Mouse (Mus musculus) liver, adult 2 months (tissue): Measurements from ENCODE around the gene Uba3. TPM values are rescaled to one million over a fixed set of nuclear protein-coding genes. Genes with fewer than 3 reads are reported as not detected.
A peak's percentile ranks its signal among the peaks of the same experiment; 100 is the strongest.

Experiments
- DNase-seq: peaks from one replicate; pipeline ENCODE4 v3.0.0-alpha.2; 2011; ENCODE audit warnings: low read depth, low spot score; ENCODE audit errors: extremely low read depth
- H3K27ac ChIP-seq: fragments of 200-500 bp; replicated peaks from 2 replicates; pipeline ENCODE4 v1.5.1; 2012; ENCODE audit warnings: low read depth, mild to moderate bottlenecking, control low read depth, inconsistent platforms, low read length; ENCODE audit not compliant: insufficient read depth
- H3K27me3 ChIP-seq: fragments of 200-500 bp; 2 replicates; pipeline ENCODE4 v1.6.1; 2012; ENCODE audit warnings: mild to moderate bottlenecking, moderate library complexity, low read length, inconsistent platforms; ENCODE audit not compliant: control insufficient read depth, insufficient read depth
- H3K36me3 ChIP-seq: fragments of 200-500 bp; 2 replicates; pipeline ENCODE4 v1.6.1; 2012; ENCODE audit warnings: low read length, inconsistent platforms; ENCODE audit not compliant: control insufficient read depth, insufficient read depth
- H3K4me1 ChIP-seq: fragments of 200-500 bp; 2 replicates; pipeline ENCODE4 v1.6.1; 2011; ENCODE audit warnings: low read length; ENCODE audit not compliant: control insufficient read depth, insufficient read depth
- H3K4me3 ChIP-seq: fragments of 200-500 bp; 2 replicates; pipeline ENCODE4 v1.5.1; 2011; ENCODE audit warnings: low read depth, mild to moderate bottlenecking, control low read depth, low read length, moderate library complexity; ENCODE audit not compliant: insufficient read depth
- H3K79me2 ChIP-seq: fragments of 200-500 bp; 2 replicates; pipeline ENCODE4 v1.6.1; 2012; ENCODE audit warnings: inconsistent platforms, mild to moderate bottlenecking, low read length, moderate library complexity; ENCODE audit not compliant: control insufficient read depth, insufficient read depth
- H3K9ac ChIP-seq: fragments of 200-500 bp; 2 replicates; pipeline ENCODE4 v1.6.1; 2012; ENCODE audit warnings: low read depth, mild to moderate bottlenecking, control low read depth, inconsistent platforms, low read length
- CTCF ChIP-seq: fragments of 200-500 bp; IDR thresholded peaks from 2 replicates; pipeline ENCODE4 v1.5.1; 2011; ENCODE audit warnings: low read depth, low read length, control low read depth
- POLR2A ChIP-seq: fragments of 200-500 bp; IDR thresholded peaks from 2 replicates; pipeline ENCODE4 v1.6.1; 2011; ENCODE audit warnings: low read length, control low read depth; ENCODE audit not compliant: insufficient read depth; ENCODE audit errors: extremely low read depth
- WGBS: fragments of 180-500 bp; shearing (Covaris S2); methylation state at CpG from one replicate; pipeline ENCODE4 v1.1.7; 2018; 5-methylcytosine and 5-hydroxymethylcytosine counted together
- polyA plus RNA-seq: library from polyadenylated mRNA; depleted of rRNA; stranded (reverse); fragments of >200 nt; gene quantifications from 2 replicates; pipeline ENCODE4 v1.2.3, GENCODE M21; 2012
- total RNA-seq: library from RNA; depleted of rRNA; stranded (reverse); fragments of >200 nt; gene quantifications from 2 replicates; pipeline ENCODE4 v1.2.3, GENCODE M21; 2014

Uba3 gene
- total and polyA plus RNA-seq, 2 experiments: 6.6 to 38.0 TPM

DNA sequence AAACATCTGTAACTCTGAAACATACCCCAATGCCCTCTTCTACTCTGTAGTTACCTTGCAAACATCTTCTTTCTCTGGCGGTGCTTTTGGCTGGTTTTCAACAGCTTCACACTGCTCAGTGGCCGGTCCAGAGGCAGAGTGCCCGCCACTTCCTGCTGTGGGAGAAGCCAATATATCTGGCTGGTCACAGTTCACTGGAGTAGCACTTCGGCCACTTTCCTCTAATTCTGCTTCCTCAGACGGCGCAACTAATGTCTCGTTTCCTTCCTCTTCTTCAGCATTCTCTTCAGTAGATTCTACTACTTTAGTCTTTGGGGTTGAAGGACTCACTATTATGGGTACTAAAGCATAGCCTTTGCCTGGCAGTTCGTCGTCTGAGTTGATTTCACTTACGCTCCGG, 29.7 kb downstream of the Uba3 start:
- Histone ChIP-seq H3K4me1 (peaks cover 13% of the 10 kb centered on the region; the same call in 1 of the 2 replicates), H3K36me3 (peaks cover 31% of the 10 kb centered on the region), H3K79me2 (peaks cover 16% of the 10 kb centered on the region; the same call in 1 of the 2 replicates), H3K9ac (no peak overlapping the region), H3K27me3 (no peaks in the 10 kb centered on the region), H3K27ac (no peak overlapping the region), H3K4me3 (no peak overlapping the region)
- no peak for TF ChIP-seq CTCF
- no peak for TF ChIP-seq POLR2A
- DNase-seq: peak; percentile 17
- WGBS: 42% methylated on average over 11 of the region's 11 CpGs

- Histone ChIP-seq H3K27ac (no peak overlapping the region), H3K79me2 (no peaks in the 10 kb centered on the region), H3K27me3 (no peaks in the 10 kb centered on the region), H3K9ac (no peak overlapping the region), H3K36me3 (peaks cover 3% of the 10 kb centered on the region), H3K4me3 (no peak overlapping the region), H3K4me1 (peaks cover 8% of the 10 kb centered on the region)
- no peak for TF ChIP-seq CTCF
- no peak for TF ChIP-seq POLR2A
- WGBS: 78% methylated on average over 6 of the region's 6 CpGs
- DNase-seq: no peak
Observed at GRCm38 (mm10) chr6:97150156-97150555, 55.3 kb downstream of the Uba3 start.

DNA sequence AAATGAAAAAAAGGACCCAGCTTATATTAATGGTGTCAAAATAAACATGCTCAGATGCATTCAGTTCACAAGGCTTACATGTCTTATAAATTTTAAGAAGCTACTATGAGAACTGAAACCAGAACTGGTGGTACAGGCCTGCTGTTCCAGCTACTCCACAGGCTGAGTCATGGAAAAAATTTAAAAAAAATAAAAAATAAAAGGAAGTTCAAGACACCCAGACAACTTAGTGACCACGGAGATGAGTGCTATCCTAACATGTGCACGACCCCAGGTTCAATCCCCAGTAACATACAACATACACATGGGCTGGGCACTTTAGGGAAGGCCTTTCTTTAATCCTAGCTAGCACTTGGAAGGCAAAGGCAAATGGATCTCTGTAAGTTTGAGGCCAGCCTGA, 55.7 kb downstream of the Uba3 start:
- TF ChIP-seq POLR2A (no peak), CTCF (no peak)
- Histone ChIP-seq H3K27ac (no peak overlapping the region), H3K36me3 (peaks cover 3% of the 10 kb centered on the region), H3K4me1 (peaks cover 8% of the 10 kb centered on the region), H3K4me3 (no peak overlapping the region), H3K9ac (no peak overlapping the region), H3K27me3 (no peaks in the 10 kb centered on the region), H3K79me2 (no peaks in the 10 kb centered on the region)
- no peak for DNase-seq
- 80% methylated on average over 2 of the region's 2 CpGs for WGBS

DNA sequence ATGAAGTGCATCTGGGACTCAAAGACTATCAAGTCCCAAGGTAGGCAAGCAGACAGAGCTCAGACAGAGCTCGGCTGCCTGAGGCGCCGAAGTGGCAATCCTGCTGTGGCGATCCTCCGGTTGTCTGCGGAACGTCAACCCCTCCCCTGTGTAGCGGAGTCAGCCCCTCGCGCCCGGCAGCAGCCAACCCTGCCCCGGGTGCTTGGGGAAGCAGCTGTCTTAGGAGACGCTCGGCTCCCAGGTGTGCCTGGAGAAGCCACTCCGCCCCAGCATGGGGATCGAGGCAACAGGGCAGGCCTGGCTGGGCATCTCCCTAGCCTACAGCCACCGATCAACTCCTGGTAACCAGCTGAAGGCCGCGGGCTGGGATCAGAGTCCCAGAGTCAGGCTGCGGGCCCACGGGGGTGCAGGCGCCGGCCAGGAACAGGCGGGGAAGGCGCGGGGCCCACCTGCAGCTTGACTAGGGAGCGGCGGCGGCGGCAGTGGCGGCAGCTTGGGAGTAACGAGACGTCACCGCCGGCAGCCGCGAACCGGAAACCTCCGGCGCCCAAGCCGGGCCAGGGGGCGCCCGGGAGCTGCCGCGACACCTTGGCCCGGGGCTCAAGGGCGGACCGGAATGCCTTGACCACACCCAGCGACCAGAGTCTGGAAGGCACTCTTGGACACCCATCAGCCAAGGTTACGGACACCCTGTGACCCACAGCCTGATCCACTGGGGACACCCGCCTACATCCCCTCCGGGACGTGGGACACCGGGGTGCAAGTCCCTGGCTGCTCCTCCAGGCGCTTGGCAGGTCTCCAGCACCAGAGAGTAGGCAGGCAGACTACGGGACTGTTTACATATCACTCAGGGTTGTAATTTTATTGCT, 56.8 kb downstream of the Uba3 start, which contains the start of gene Eogt:
Gene Eogt, minus strand, starts transcription at position 800 of the 869 bp plus-strand sequence.
- Histone ChIP-seq H3K27me3 (no peaks in the 10 kb centered on the region), H3K4me3 (peak within 1 kb of the TSS; percentile 77), H3K36me3 (peaks cover 3% of the 10 kb centered on the region), H3K79me2 (no peaks in the 10 kb centered on the region), H3K9ac (peak within 1 kb of the TSS; percentile 85), H3K27ac (peak within 1 kb of the TSS; percentile 43), H3K4me1 (peaks cover 8% of the 10 kb centered on the region)
- under 1% methylated on average over 56 of the region's 56 CpGs for WGBS
- DNase-seq: peak; percentile 73
- TF ChIP-seq POLR2A (no peak), CTCF (peak; percentile 47; the same call in 1 of the 2 replicates)

DNA sequence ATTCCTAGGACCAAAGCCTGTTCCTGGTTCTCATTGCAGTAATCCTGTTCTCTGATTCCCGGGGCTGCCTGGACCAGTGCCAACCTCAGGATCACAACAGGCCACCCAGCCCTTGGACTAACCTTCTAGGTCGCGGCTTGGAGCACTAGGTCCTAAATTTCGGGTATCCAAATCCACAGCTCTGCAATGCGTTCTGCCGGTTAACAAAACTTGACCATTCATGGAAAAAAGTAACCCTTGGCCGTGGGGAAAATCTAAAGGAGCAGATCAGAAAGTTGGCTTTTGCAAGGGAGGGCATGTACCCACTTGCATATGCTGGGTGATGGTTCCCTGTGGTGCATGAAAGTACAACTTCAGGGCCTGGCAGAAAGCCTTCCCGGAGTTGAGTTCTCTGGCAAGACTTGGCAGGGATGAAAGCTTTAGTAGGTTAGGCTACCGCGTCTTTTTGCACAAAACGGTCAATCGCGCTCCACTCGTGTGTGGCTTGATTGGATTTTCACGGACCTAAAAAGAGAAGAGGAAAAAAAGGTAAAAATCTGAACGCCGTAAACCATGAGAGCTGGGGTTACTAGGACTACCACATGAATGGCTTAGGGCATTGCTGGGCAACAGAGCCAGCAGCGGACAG, 57.6 kb downstream of the Uba3 start:
- Histone ChIP-seq H3K79me2 (no peaks in the 10 kb centered on the region), H3K27me3 (no peaks in the 10 kb centered on the region), H3K4me3 (peak overlapping the region; percentile 77), H3K4me1 (peaks cover 8% of the 10 kb centered on the region), H3K9ac (peak overlapping the region; percentile 85), H3K27ac (no peak overlapping the region), H3K36me3 (peaks cover 2% of the 10 kb centered on the region; the same call in 1 of the 2 replicates)
- TF ChIP-seq CTCF: no peak
- peak; percentile 30 for DNase-seq
- 19% methylated on average over 18 of the region's 18 CpGs for WGBS
